Mouse (Mus musculus) cerebellum, adult 9-11 months (tissue): ENCODE measurements around the gene Ctf1.

Experiments
- DNase-seq: peaks from one replicate; pipeline ENCODE4 v3.0.0; 2022

Ctf1 gene

DNA sequence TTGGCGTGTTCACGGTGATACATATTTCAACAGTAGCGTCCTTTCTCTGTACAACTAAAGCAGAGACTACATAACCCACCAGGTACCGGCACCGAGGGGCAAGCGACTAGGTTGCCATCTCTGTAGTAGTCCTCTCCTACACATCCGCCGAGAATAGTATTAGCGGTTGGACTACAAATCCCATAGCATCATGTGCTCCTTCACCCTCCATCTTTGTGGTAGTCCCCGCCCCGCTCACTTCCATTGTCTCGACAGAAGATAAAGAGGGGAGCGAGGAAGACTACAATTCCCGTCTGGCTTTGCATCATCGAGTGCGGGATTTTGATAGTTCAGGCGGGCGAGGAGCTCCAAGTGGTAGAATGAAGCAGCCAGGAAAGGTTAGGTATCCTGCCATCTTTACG lies 32.7 kb downstream of the Ctf1 start:
- DNase-seq, result peak; percentile 97

DNA sequence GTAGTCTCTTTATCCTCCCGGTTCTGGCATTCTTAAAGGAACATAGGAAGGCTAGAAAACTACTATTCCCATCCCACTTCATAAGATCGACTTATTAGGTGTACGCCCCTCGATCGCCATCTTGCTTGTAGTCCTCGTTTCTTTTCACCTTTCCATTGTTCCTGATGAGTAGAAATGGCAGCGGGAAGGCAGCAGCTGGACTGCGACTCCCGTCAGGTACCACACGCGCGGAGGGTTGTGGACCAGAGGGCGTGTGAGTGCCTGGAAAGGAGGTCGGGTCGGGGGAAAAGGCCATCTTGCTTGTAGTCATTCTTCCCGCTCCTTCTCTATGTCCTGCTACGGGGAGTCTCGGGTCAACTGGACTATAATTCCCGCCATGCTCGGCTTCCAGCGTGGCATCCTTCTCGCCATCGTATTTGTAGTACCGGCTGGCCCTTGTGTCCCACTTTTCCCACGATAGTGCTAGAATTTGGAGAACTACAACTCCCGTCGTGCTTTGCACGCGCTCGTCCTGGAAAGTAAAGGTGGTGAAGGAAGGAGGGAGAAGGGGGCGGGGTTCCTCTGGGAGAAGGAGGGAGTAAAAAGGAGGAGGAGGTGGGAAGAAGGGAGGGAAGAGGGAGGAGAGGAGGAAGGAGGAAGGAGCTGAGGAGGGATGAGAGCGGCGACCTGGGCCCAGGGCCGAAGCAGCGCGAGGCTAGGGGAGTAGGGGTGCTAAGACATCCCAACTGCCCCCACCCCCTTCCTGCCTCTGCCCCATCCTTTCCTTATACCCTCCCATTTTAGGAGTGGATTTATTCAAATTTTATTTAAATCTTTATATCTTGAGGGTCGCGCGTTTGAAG lies 33.3 kb downstream of the Ctf1 start:
- peak; percentile 100 for DNase-seq

DNA sequence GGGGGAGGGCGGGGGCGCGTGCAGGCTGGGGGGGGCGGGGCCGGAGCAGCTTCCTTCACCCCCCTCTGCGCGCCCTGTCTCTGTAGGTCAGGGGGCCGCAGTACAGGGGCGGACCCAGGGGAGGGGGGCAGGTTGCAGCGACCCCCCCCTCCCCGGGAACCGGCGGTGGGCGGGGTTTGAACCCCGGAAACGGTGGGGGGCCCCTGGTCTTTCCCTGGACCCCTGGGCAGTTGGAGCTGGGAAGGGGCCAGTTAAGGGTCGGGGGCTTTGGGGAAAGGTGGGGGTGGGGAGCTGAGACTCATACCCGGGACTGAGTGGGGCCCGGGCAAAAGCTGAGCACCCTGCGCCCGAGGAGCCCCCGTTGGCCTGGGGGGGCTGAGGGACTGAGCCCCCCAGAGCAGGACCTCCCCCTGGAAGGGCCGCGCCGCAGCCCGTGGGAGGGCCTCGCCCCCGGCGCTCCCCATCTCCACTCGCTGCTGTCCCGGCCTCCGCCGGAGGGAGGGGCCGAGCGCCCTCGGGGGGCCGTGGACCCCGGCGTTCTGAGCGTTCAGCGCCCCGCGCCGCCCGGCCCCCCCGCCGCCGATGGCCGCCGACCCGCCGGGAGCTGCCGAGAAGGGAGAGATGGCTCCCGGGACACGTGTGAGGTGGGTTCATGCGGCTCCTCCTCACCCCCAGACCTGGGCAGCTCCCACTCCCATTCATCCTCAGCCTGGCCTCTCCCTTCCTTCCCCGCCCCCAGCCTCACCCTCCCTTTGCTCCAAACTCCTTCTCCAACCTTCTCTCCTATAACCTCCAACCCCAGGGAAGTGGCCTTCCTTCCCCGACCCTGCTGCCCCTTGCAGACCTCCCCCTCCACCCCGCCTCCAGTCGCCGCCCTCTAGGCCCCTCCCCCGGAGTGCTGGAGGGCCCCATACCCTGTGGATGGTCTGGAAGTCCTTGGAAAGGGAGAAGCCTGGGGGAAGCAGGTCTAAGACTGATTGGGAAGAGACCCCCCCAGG lies 34.3 kb downstream of the Ctf1 start:
- DNase-seq, result peak; percentile 84

DNA sequence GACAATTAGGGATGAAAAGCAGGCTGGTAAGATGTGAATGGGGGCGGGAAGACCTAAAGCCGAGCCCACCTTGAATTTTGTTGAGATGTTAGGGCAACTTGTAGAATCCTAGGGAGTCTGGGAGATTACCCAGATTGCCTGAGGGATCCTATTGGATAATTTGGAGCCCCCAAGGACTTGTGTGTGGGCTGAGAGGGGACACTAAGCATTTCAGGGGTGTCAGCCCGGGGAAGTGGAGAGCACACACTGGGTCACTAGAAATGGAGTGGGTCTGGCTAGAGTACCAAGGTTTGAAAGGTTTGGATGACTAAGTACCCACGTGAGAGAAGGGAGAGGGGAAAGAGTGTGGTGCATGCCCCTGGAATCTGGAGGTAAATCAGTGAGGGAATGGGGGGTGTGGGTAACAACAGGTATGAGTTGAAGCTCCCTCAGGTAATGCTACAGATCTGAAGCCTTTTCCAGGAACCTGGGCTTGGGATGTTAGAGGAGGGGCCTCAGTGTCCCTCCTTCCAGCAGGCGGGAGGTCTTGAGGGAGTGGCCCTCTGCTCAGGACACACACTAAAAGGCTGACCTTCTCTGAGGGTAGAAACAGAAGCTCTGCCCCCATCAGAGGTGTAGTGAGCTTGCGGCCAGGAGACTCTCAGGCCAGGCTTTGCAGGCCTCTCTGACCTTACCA lies 35.2 kb downstream of the Ctf1 start:
- peak; percentile 64 for DNase-seq

DNA sequence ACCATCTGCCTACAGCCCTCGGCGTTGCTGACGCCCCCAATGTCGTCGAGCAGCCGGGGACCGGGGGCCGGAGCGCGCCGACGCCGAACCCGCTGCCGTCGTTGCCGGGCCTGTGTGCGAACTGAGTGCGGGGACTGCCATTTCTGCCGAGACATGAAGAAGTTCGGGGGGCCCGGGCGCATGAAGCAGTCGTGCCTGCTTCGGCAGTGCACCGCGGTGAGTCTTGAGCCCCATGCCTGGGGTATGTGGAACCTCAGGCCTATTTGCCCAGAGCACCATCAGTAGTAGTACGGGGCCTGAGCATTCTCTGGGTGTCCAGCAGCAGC lies 35.7 kb downstream of the Ctf1 start:
- no peak for DNase-seq

DNA sequence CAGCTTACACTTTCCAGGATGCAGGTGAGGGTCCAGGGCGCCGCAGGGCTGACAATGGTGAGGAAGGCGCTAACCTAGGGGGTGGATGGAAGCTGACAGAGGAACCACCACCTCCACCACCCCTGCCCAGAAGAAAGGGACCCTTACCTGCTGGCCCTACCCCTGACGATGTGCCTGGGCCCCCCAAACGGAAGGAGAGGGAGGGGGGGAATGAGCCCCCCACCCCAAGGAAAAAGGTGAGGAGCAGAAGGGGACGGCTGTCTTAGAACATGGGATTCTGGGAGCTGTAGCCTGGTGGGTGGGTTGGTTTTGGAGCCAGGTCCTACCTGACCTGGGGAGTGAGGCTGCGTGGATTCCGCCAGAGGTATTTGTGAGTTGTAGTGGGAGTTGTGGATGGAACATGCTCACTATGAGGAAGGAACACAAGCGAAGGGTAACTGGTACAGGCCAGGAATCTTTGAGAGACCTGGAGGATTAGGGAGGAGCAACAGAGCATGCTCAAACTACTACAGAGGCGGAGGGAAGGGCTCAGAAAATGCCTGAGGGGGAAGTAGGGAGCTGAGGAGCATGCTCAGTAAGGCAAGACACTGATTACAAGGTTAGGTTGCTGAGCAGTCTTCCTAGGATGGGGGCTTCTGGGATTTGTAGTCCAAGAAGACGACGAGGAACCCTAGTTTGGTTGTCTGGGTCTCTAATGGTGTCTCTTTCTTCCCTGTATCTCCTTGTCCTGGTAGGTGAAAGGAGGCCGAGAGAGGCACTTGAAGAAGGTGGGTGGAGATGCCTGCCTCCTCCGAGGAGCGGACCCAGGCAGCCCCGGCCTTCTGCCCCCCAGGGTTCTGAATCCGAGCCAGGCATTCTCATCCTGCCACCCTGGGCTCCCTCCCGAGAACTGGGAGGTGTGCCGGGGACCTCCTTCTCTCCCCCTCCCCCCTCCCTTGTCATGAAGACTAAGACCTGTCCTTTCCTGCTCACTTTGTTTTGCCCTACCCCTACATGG lies 37.9 kb downstream of the Ctf1 start:
- peak; percentile 80 for DNase-seq

DNA sequence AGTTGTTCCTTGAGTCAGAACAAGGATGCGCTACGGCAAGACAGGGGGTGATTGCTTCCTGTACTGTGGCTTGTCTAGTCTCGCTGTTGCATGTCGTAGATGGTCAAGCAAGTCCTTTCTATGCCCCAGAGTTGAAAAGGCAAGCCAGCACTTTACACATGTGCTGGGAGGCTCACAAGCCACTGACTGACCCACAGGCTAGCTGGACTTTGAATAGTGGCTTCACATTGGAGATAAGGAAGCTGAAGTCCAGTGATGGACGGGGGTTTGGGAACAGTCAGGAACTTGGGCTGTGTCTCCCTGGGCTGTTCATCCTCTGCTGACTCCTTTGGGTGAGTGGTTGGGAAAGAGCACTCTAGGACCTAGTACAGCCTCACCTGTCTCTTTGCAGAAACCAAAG lies 39.1 kb downstream of the Ctf1 start:
- DNase-seq, result no peak

DNA sequence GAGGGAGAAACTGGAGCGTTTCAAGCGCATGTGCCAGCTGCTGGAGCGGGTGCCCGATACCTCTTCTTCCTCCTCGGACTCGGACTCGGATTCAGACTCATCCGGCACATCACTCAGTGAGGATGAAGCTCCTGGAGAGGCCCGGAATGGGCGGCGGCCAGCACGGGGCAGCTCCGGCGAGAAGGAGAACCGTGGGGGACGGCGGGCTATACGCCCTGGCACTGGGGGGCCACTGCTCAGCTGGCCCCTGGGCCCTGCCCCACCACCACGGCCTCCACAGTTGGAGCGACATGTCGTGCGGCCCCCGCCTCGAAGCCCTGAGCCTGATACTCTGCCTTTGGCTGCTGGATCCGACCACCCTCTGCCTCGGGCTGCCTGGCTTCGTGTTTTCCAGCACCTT lies 39.5 kb downstream of the Ctf1 start:
- peak; percentile 53 for DNase-seq

DNA sequence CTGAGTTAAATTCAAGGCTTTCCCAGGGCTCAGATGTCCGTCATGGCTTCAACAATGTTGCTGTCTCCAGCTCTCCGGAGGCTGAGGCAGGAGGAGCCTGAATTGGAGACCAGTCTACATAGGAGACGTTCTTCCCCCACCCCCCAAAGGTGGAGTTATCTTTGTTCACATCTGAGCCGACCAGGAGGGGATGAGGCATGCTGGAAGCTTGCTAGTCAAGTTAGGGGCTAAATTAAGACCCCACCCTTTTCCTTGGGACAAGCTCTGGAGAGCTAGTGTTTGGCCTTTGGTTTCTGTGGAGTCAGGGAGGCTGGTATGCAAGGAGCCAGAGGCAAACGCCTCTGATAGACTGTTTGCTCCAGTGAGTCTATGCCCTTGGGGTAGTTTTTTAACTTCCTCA lies 40.6 kb downstream of the Ctf1 start:
- no peak for DNase-seq

DNA sequence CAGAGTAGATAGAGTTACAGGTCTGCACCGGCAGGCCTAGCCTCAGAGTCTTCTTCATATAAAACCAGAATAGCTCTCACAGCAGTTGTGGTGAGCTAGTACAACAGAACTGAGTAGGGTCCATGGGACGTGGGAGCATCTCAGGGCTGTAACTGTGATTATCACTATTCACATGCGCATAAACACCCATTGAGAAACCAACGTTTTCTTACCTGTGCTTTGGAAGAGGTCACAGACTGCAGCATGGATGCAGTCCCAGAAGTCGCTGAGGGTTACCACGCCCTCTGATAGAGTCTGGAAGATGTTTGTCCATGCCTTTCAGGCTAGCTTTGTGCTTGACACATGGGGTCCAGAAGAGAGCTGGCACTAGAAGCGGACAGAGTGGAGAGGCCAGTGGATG lies 41.2 kb downstream of the Ctf1 start:
- no peak for DNase-seq

DNA sequence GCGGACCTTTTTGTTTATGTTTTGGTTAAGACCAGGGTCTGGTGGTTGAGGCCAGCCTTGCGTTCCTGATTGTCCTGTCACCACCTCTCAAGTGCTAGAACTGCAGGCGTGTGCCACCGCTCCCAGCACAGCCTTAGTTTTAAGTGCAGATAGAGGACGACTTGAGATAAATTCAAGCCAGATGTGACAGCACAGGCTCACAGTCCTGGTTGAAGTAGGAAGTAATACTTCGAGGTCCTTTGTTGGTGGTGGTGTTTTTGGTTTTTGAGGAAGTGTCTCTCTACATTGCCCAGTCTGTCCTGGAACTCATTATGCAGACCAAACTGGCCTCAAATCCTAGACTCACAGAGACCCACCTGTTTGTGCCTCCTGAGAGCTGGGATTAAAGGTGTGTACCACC lies 47.2 kb downstream of the Ctf1 start:
- DNase-seq, result no peak

DNA sequence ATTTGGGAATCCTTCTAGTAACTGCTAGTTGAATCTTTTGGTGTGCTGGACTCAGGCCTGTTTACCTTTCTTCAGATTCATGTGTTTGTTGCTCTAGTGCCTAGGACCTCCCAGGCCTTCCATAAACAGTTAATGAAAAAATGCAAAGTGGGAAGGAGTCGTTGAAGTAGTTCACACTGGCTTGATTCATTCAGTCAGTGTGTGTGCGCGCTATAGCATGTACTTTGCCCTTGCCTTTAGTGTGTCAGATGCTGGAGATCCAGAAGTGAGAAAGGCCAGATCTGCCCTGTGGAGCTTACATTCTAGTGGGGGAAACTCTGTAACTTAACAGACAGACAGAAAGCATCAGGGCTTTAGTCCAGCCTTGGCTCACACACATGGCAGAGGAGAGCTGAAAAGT lies 47.9 kb downstream of the Ctf1 start:
- DNase-seq, result no peak

DNA sequence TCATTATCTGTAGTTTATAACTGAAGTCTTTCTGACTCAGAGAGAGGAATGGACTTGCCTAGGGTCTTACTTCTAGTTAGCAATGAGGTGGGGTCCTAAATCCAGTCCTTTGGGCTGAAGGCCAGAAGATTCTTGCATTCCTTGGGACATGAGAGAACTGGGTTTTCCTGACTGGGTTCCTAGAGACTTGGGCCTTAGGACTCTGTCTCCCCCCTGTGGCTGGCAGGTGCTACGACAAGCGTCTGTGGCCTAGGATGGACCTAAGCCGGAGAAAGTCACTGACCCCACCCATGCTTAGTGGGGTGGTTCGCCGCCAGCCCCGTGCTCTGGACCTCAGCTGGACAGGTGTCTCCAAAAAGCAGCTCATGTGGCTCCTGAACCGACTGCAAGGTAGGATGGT lies 48.5 kb downstream of the Ctf1 start:
- peak; percentile 73 for DNase-seq

DNA sequence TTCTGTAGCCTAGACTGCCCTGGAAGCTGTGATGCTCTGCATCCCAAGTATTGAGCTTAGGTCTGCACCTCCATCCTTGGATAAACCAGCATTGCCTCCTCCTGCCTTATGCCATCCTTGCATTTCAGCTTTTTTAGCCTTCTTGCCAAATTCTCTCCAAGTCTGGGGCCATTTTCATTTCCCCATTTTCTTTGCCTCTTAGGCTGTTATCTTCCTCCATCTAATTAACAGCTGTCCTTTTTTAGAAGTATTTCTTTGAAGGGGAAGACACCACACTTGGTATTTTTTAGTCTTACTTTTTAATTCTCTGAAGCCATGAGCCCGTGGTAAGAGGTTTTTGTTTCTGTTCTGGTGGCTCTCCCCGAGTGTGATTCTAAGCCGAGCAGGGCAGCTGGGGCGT lies 51.1 kb downstream of the Ctf1 start:
- no peak for DNase-seq

DNA sequence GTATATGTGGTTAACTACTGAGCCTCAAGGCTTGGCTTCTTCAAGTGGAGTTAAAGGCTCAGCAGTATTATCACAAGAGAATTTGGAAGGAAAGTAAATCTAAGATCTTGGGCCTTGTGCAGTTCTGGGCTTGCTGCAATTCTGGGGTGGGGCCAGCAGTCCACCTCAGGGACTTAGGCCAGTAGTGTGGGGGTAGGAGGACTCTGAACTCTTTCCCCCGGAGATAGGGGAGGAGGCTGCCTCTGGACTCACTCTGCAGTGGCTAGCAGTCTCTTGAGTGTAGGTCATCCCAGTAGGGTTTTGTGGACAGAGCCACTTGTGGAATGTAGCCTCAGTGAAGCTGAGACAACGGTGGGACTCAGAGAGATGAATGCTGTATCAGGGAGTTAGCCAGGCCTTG lies 53.2 kb downstream of the Ctf1 start:
- no peak for DNase-seq

DNA sequence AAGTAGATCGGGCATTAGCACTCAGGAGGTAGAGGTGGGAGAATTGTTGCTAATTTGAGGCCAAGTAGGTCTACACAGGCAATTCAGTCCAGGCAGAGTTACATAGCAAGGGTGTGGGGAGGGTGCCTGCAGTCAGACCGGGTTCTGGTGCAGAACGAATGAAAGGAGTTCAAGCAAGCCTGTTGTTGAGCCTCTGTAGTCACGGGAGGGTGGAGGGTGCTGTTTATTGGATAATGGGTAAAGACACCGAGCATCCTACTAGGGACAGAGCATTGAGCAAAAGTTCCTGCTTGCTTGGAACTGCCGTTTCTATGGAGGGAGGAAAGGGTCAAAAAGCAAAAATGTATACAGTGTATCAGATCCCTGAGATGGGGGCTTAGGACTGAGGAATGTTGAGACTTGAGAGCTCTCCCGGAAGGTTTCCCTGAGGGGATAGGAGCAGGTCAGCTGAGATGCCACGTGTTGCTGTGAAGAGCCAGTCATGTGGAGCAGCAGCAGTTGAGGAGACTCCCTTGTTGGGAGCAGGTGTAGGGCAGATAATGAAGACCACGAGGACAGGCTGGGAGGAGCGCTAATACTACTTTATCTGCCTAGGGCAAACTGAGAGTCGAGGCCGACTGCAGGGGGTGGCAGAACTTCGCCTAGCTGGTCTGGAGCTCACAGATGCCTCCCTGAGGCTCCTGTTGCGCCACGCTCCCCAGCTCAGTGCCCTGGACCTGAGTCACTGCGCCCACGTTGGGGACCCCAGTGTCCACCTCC lies 54.5 kb downstream of the Ctf1 start:
- no peak for DNase-seq
